In genomic region chr5:15966888-15967287, GRCm38 (mm10) we compare ENCODE assay signal across 18 mouse cellular contexts. TPM values are rescaled to one million over a fixed set of nuclear protein-coding genes. Genes with fewer than 3 reads are reported as not detected.
DNase-seq lines count a peak whose midpoint lies in the region; ATAC-seq and TF ChIP-seq lines count a peak whose summit lies in the region.
"Had no signal": no experiment of that assay in that cellular context is flagged by ENCODE, and none has a peak within 500 bp of the region (broad histone marks: within the 10 kb centered on the region; RNA-seq: fewer than 3 reads in every experiment).

No protein-coding gene starts in this region.

- peak; percentile 29 for DNase-seq in embryonic facial prominence, embryonic 11.5 days (ENCODE audit: low spot score)
- no peak for DNase-seq in embryonic facial prominence, embryonic 10.5 days (ENCODE audit: low spot score)
- DNase-seq in left cerebral cortex, adult 9 months (ENCODE audit: low spot score in 2 of 2), result peak; percentile 26 to 32
- no peak for DNase-seq in left cerebral cortex, adult 11 months (ENCODE audit: low spot score)
- DNase-seq in limb, embryonic 14.5 days (ENCODE audit: low spot score), result no peak
- DNase-seq in kidney, adult 2 months, result no peak
- DNase-seq in spleen, postnatal 4 days (ENCODE audit: low spot score in 2 of 2), result no peak
- DNase-seq: adrenal gland, adult 2 months; cerebellum, adult 11-12 months; spleen, adult 18-20 months had no signal

- no peak for ATAC-seq in embryonic facial prominence, embryonic 11.5 days (replicated peaks; ENCODE audit: insufficient number of reproducible peaks, low FRiP score, low TSS enrichment, low read depth)
- peak; percentile 69; the same call in 1 of the 2 replicates for ATAC-seq in heart, embryonic 12.5 days (ENCODE audit: insufficient number of reproducible peaks, low FRiP score)
- ATAC-seq in limb, embryonic 14.5 days (ENCODE audit: low FRiP score, low read depth), result peak; percentile 55; the same call in 1 of the 2 replicates
- ATAC-seq: CD4-positive, CD25-positive, alpha-beta regulatory T cell, adult 4 months; midbrain, embryonic 16.5 days had no signal

- H3K9ac ChIP-seq in embryonic facial prominence, embryonic 11.5 days (replicated peaks; ENCODE audit: low read length), result no peak overlapping the region
- no peak overlapping the region for H3K9ac ChIP-seq in heart, embryonic 12.5 days
- no peak overlapping the region for H3K9ac ChIP-seq in limb, embryonic 14.5 days (ENCODE audit: low read depth, low read length, severe bottlenecking)
- H3K9ac ChIP-seq: embryonic facial prominence, embryonic 15.5 days; kidney, embryonic 15.5 days; liver, embryonic 14.5 days; stomach, embryonic 15.5 days had no signal

- H3K27me3 ChIP-seq in embryonic facial prominence, embryonic 11.5 days (ENCODE audit: control insufficient read depth, insufficient read depth, low read length), result no peaks in the 10 kb centered on the region
- H3K27me3 ChIP-seq in embryonic facial prominence, embryonic 10.5 days (replicated peaks; ENCODE audit: low read depth, poor library complexity, severe bottlenecking), result no peaks in the 10 kb centered on the region
- H3K27me3 ChIP-seq in heart, embryonic 12.5 days (replicated peaks), result no peaks in the 10 kb centered on the region
- H3K27me3 ChIP-seq in limb, embryonic 14.5 days (ENCODE audit: control insufficient read depth, insufficient read depth, low read length), result no peaks in the 10 kb centered on the region
- H3K27me3 ChIP-seq in kidney, adult 2 months (replicated peaks; ENCODE audit: control insufficient read depth, insufficient read depth, low read length), result no peaks in the 10 kb centered on the region; the same call in 1 of the 2 replicates
- H3K27me3 ChIP-seq: embryonic facial prominence, embryonic 15.5 days; kidney, embryonic 15.5 days; stomach, embryonic 15.5 days had no signal

- no peak for TF ChIP-seq CTCF in kidney, adult 2 months (conservative IDR thresholded peaks at IDR 0.05; ENCODE audit: insufficient read depth, insufficient read length, low read depth, low read length)

- H3K27ac ChIP-seq in embryonic facial prominence, embryonic 11.5 days (replicated peaks; ENCODE audit: low read depth, low read length), result no peak overlapping the region
- no peak overlapping the region for H3K27ac ChIP-seq in embryonic facial prominence, embryonic 10.5 days (replicated peaks)
- H3K27ac ChIP-seq in heart, embryonic 12.5 days (ENCODE audit: poor library complexity, severe bottlenecking), result peak overlapping the region; percentile 93
- H3K27ac ChIP-seq in limb, embryonic 14.5 days (replicated peaks; ENCODE audit: low read depth, low read length), result no peak overlapping the region
- no peak overlapping the region for H3K27ac ChIP-seq in kidney, adult 2 months (ENCODE audit: insufficient read depth, low read depth, low read length)
- H3K27ac ChIP-seq: embryonic facial prominence, embryonic 15.5 days; kidney, embryonic 15.5 days; liver, embryonic 14.5 days; stomach, embryonic 15.5 days had no signal

- no peak for TF ChIP-seq POLR2A in limb, embryonic 14.5 days (IDR thresholded peaks at IDR 0.05; ENCODE audit: borderline replicate concordance, extremely low read depth, insufficient read depth, insufficient read length)
- TF ChIP-seq POLR2A in kidney, adult 2 months (IDR thresholded peaks at IDR 0.05; ENCODE audit: low read depth, low read length), result no peak

- H3K4me2 ChIP-seq in embryonic facial prominence, embryonic 11.5 days (ENCODE audit: low read depth, low read length), result no peak overlapping the region
- no peak overlapping the region; the same call in 1 of the 2 replicates for H3K4me2 ChIP-seq in heart, embryonic 12.5 days
- H3K4me2 ChIP-seq in limb, embryonic 14.5 days (replicated peaks; ENCODE audit: low read depth, low read length, severe bottlenecking), result no peak overlapping the region
- H3K4me2 ChIP-seq: embryonic facial prominence, embryonic 15.5 days; kidney, embryonic 15.5 days; stomach, embryonic 15.5 days had no signal

- H3K36me3 ChIP-seq in embryonic facial prominence, embryonic 11.5 days (replicated peaks; ENCODE audit: control insufficient read depth, insufficient read depth, low read depth, low read length), result no peaks in the 10 kb centered on the region
- H3K36me3 ChIP-seq in embryonic facial prominence, embryonic 10.5 days (replicated peaks), result no peaks in the 10 kb centered on the region
- no peaks in the 10 kb centered on the region for H3K36me3 ChIP-seq in heart, embryonic 12.5 days
- H3K36me3 ChIP-seq in limb, embryonic 14.5 days (ENCODE audit: control insufficient read depth, insufficient read depth, low read length), result no peaks in the 10 kb centered on the region
- no peaks in the 10 kb centered on the region for H3K36me3 ChIP-seq in kidney, adult 2 months (ENCODE audit: control insufficient read depth, insufficient read depth, low read length)
- H3K36me3 ChIP-seq: embryonic facial prominence, embryonic 15.5 days; G1E; kidney, embryonic 15.5 days; stomach, embryonic 15.5 days had no signal

- H3K9me3 ChIP-seq in embryonic facial prominence, embryonic 11.5 days (replicated peaks; ENCODE audit: control insufficient read depth, low read length), result no peaks in the 10 kb centered on the region
- H3K9me3 ChIP-seq in embryonic facial prominence, embryonic 10.5 days, result no peaks in the 10 kb centered on the region
- H3K9me3 ChIP-seq in heart, embryonic 12.5 days (replicated peaks), result no peaks in the 10 kb centered on the region
- no peaks in the 10 kb centered on the region for H3K9me3 ChIP-seq in limb, embryonic 14.5 days (ENCODE audit: control insufficient read depth, low read length)
- H3K9me3 ChIP-seq: embryonic facial prominence, embryonic 15.5 days; G1E; kidney, embryonic 15.5 days; stomach, embryonic 15.5 days had no signal

- no peaks in the 10 kb centered on the region for H3K4me1 ChIP-seq in embryonic facial prominence, embryonic 11.5 days (ENCODE audit: control insufficient read depth, insufficient read depth, low read length)
- H3K4me1 ChIP-seq in embryonic facial prominence, embryonic 10.5 days, result no peaks in the 10 kb centered on the region
- peaks cover 25% of the 10 kb centered on the region for H3K4me1 ChIP-seq in heart, embryonic 12.5 days (replicated peaks)
- H3K4me1 ChIP-seq in limb, embryonic 14.5 days (ENCODE audit: control insufficient read depth, insufficient read depth, low read length), result no peaks in the 10 kb centered on the region
- no peaks in the 10 kb centered on the region for H3K4me1 ChIP-seq in kidney, adult 2 months (ENCODE audit: control insufficient read depth, insufficient read depth, low read length)
- H3K4me1 ChIP-seq: embryonic facial prominence, embryonic 15.5 days; kidney, embryonic 15.5 days; stomach, embryonic 15.5 days had no signal

- no peak overlapping the region for H3K4me3 ChIP-seq in embryonic facial prominence, embryonic 11.5 days (ENCODE audit: low read depth, low read length)
- no peak overlapping the region for H3K4me3 ChIP-seq in embryonic facial prominence, embryonic 10.5 days
- no peak overlapping the region for H3K4me3 ChIP-seq in heart, embryonic 12.5 days
- no peak overlapping the region for H3K4me3 ChIP-seq in limb, embryonic 14.5 days (replicated peaks; ENCODE audit: low read length)
- H3K4me3 ChIP-seq in kidney, adult 2 months (ENCODE audit: insufficient read depth, low read depth, low read length), result no peak overlapping the region
- H3K4me3 ChIP-seq: embryonic facial prominence, embryonic 15.5 days; kidney, embryonic 15.5 days; stomach, embryonic 15.5 days had no signal

RNA-seq across cellular contexts. Expression of gene Cacna2d1, which starts 32.4 kb away (rescaled TPM):
- 10.9 and 11.3 TPM in 2 replicates for polyA plus RNA-seq in embryonic facial prominence, embryonic 11.5 days (2014; fragmentation: Nextera tagmentation; extraction: Ambion mirVana)
- polyA plus RNA-seq in embryonic facial prominence, embryonic 10.5 days (2016; fragmentation: Nextera tagmentation; extraction: Ambion mirVana), result 6.0 and 8.2 TPM in 2 replicates
- 25.4 and 28.1 TPM in 2 replicates for polyA plus RNA-seq in heart, embryonic 12.5 days (2016; fragmentation: Nextera tagmentation; extraction: Ambion mirVana)
- polyA plus RNA-seq in limb, embryonic 14.5 days (2012; rRNA removed), result 25.0 and 26.3 TPM in 2 replicates
- polyA plus RNA-seq in limb, embryonic 14.5 days (2014; fragmentation: Nextera tagmentation; extraction: Ambion mirVana), result 23.4 and 26.0 TPM in 2 replicates
- polyA plus RNA-seq in kidney, adult 2 months (2012; rRNA removed), result 1.2 and 1.8 TPM in 2 replicates
- polyA plus RNA-seq: CD4-positive, CD25-positive, alpha-beta regulatory T cell, adult 4 months; G1E had no signal

Comparison
In these comparisons a context has a peak if more than half of its experiments do, and no peak if none do; other contexts are left out.
1. DNase-seq: peak in embryonic facial prominence, embryonic 11.5 days (single experiment) and left cerebral cortex, adult 9 months (2 of 2); none in embryonic facial prominence, embryonic 10.5 days (single experiment), left cerebral cortex, adult 11 months (single experiment), limb, embryonic 14.5 days (single experiment), kidney, adult 2 months (single experiment) and spleen, postnatal 4 days (0 of 2).